Mouse (Mus musculus) lung, postnatal 14 days (tissue): ENCODE results near the gene Prdm4.

ENCODE experiments used
- DNase-seq: peaks from one replicate; pipeline ENCODE4 v3.0.0; 2021

Prdm4 gene

DNA sequence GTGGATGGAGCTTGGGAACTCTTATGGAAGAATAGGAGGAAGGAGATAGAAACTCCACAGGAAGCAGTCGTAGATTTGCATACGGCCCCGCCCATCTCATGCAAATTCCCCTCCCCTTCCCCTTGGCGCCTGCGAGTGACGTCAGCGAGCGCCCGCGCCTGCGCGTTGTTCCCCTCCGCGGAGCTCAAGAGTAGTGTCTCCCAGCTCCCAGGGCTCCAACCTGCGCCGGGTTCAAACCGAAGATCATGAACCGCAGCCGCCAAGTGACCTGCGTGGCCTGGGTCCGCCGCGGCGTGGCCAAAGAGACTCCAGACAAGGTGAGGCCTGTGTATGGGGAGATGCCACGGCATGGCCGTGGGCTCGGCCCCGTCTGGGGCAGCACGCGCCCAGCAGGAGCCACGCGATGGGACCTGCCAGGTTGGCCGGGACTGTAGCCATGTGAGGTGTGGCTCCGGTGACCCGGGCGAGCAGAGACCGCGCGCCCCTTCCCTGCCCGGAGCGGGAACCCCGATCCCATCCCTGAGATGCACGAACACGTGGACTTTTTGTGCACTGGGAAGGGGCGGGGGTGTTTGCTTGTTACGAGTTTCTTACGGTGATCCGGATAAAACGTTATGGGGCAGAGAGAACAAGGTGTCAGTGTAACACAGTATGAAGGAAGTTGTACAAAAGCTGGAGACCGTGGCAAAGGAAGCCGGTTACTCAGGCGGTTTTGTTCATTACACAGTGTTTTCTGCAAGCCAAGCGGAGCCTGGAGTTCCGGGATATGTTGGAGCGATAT lies 45.1 kb downstream of the Prdm4 start:
- peak; percentile 93 for DNase-seq

- DNase-seq = no peak
Measured at GRCm38 (mm10) chr10:85846105-85846862, 70.7 kb downstream of the Prdm4 start.
